Mouse (Mus musculus) MEL (cell line): ENCODE measurements around the gene Iglon5. TPM values are rescaled to one million over a fixed set of nuclear protein-coding genes. Genes with fewer than 3 reads are reported as not detected.

Experiments
- DNase-seq: peaks from one replicate; pipeline ENCODE4 v3.0.0; 2011; ENCODE audit warnings: low read depth, low spot score
- H3K27ac ChIP-seq: 2 replicates; pipeline ENCODE4 v1.5.1; 2012; ENCODE audit warnings: low read depth, mild to moderate bottlenecking, control low read depth, low read length, moderate library complexity; ENCODE audit not compliant: control insufficient read depth
- H3K27me3 ChIP-seq, 2 experiments: fragments of 150-350 bp in 1 of 2; sonication (generic) in 1 of 2; 2 replicates each; pipeline ENCODE4 v1.6.1; 2012; ENCODE audit warnings: low read length in 2 of 2, mild to moderate bottlenecking in 2 of 2, improper control_type of control experiment in 1 of 2, moderate library complexity in 1 of 2; ENCODE audit not compliant: insufficient read depth in 2 of 2, control insufficient read depth in 1 of 2
- H3K36me3 ChIP-seq, 2 experiments: 2 replicates each; pipeline ENCODE4 v1.6.1; 2012 to 2014; ENCODE audit warnings: low read length in 2 of 2, improper control_type of control experiment in 1 of 2, inconsistent platforms in 1 of 2, mild to moderate bottlenecking in 1 of 2; ENCODE audit not compliant: insufficient read depth in 2 of 2, control insufficient read depth in 1 of 2
- H3K4me1 ChIP-seq, 2 experiments: fragments of 150-350 bp in 1 of 2; sonication (generic) in 1 of 2; 2 replicates each; pipeline ENCODE4 v1.6.1; 2012; ENCODE audit warnings: low read length in 2 of 2, improper control_type of control experiment in 1 of 2, mild to moderate bottlenecking in 1 of 2; ENCODE audit not compliant: insufficient read depth in 2 of 2, control insufficient read depth in 1 of 2
- H3K4me3 ChIP-seq, 2 experiments: fragments of 150-350 bp in 1 of 2; sonication (generic) in 1 of 2; 2 replicates each; pipeline ENCODE4 v1.5.1; 2012; ENCODE audit warnings: low read depth in 2 of 2, low read length in 2 of 2, mild to moderate bottlenecking in 2 of 2, moderate library complexity in 2 of 2, control low read depth in 1 of 2, improper control_type of control experiment in 1 of 2; ENCODE audit not compliant: control insufficient read depth in 1 of 2, insufficient read depth in 1 of 2
- H3K79me2 ChIP-seq: 2 replicates; pipeline ENCODE4 v1.6.1; 2012; ENCODE audit warnings: mild to moderate bottlenecking, low read length, moderate library complexity; ENCODE audit not compliant: control insufficient read depth, poor library complexity, insufficient read depth
- H3K9ac ChIP-seq: 2 replicates; pipeline ENCODE4 v1.6.1; 2012; ENCODE audit warnings: low read depth, mild to moderate bottlenecking, control low read depth, low read length, moderate library complexity; ENCODE audit not compliant: control insufficient read depth, poor library complexity, severe bottlenecking
- H3K9me3 ChIP-seq: fragments of 150-350 bp; sonication (generic); replicated peaks from 2 replicates; pipeline ENCODE4 v1.6.1; 2012; ENCODE audit warnings: mild to moderate bottlenecking, low read length, improper control_type of control experiment, moderate library complexity; ENCODE audit not compliant: insufficient read depth
- CHD1 ChIP-seq: IDR thresholded peaks from 2 replicates; pipeline ENCODE4 v1.6.1; 2012; ENCODE audit warnings: low read depth, mild to moderate bottlenecking, inconsistent platforms, low read length, improper control_type of control experiment
- CHD2 ChIP-seq: IDR thresholded peaks from 2 replicates; pipeline ENCODE4 v1.6.1; 2011; ENCODE audit warnings: low read length, improper control_type of control experiment
- ELF1 ChIP-seq: IDR thresholded peaks from 2 replicates; pipeline ENCODE4 v1.6.1; 2014; ENCODE audit warnings: low read depth, mild to moderate bottlenecking, inconsistent platforms, low read length, improper control_type of control experiment, moderate library complexity
- EP300 ChIP-seq, 2 experiments: IDR thresholded peaks; 2 replicates each; pipeline ENCODE4 v1.6.1; 2011; ENCODE audit warnings: improper control_type of control experiment in 2 of 2, low read length in 2 of 2, low read depth in 1 of 2, mild to moderate bottlenecking in 1 of 2
- ETS1 ChIP-seq: IDR thresholded peaks from 2 replicates; pipeline ENCODE4 v1.6.1; 2012; ENCODE audit warnings: low read depth, mild to moderate bottlenecking, inconsistent platforms, low read length, improper control_type of control experiment, moderate library complexity
- GATA1 ChIP-seq: IDR thresholded peaks from 2 replicates; pipeline ENCODE4 v1.6.1; 2011; ENCODE audit warnings: low read depth, low read length, improper control_type of control experiment
- MAX ChIP-seq: IDR thresholded peaks from 2 replicates; pipeline ENCODE4 v1.6.1; 2011; ENCODE audit warnings: low read length, improper control_type of control experiment
- MAZ ChIP-seq: IDR thresholded peaks from 2 replicates; pipeline ENCODE4 v1.6.1; 2012; ENCODE audit warnings: low read depth, mild to moderate bottlenecking, inconsistent platforms, low read length, improper control_type of control experiment
- NELFE ChIP-seq: IDR thresholded peaks from 2 replicates; pipeline ENCODE4 v1.6.1; 2011; ENCODE audit warnings: low read depth, low read length, improper control_type of control experiment
- NRF1 ChIP-seq: IDR thresholded peaks from 2 replicates; pipeline ENCODE4 v1.6.1; 2014; ENCODE audit warnings: low read depth, mild to moderate bottlenecking, inconsistent platforms, low read length, improper control_type of control experiment, moderate library complexity; ENCODE audit not compliant: poor library complexity, insufficient read depth, severe bottlenecking
- POLR2A ChIP-seq, 2 experiments: IDR thresholded peaks; 2 replicates each; pipeline ENCODE4 v1.6.1; 2011 to 2012; ENCODE audit warnings: low read length in 2 of 2, mild to moderate bottlenecking in 2 of 2, control low read depth in 1 of 2, improper control_type of control experiment in 1 of 2, low read depth in 1 of 2, moderate library complexity in 1 of 2; ENCODE audit not compliant: control insufficient read depth in 1 of 2, insufficient read depth in 1 of 2, poor library complexity in 1 of 2
- POLR2AphosphoS2 ChIP-seq: IDR thresholded peaks from 2 replicates; pipeline ENCODE4 v1.6.1; 2011; ENCODE audit warnings: low read length, improper control_type of control experiment
- RAD21 ChIP-seq: IDR thresholded peaks from 2 replicates; pipeline ENCODE4 v1.6.1; 2011; ENCODE audit warnings: mild to moderate bottlenecking, low read depth, low read length, improper control_type of control experiment
- SMC3 ChIP-seq: IDR thresholded peaks from 2 replicates; pipeline ENCODE4 v1.6.1; 2011; ENCODE audit warnings: low read depth, low read length, improper control_type of control experiment
- USF1 ChIP-seq: IDR thresholded peaks from 2 replicates; pipeline ENCODE4 v1.6.1; 2014; ENCODE audit warnings: low read depth, mild to moderate bottlenecking, inconsistent platforms, low read length, improper control_type of control experiment, moderate library complexity
- ZC3H11A ChIP-seq: IDR thresholded peaks from 2 replicates; pipeline ENCODE4 v1.6.1; 2012; ENCODE audit warnings: low read depth, mild to moderate bottlenecking, inconsistent platforms, low read length, improper control_type of control experiment
- ZKSCAN1 ChIP-seq: IDR thresholded peaks from 2 replicates; pipeline ENCODE4 v1.6.1; 2012; ENCODE audit warnings: low read depth, mild to moderate bottlenecking, inconsistent platforms, low read length, improper control_type of control experiment, moderate library complexity
- polyA plus RNA-seq, 2 experiments: library from polyadenylated mRNA; stranded (reverse) in 1 of 2; unstranded in 1 of 2; fragments of >175 nt in 1 of 2; fragments of >200 nt in 1 of 2; gene quantifications; 2 replicates each; pipeline versions ENCODE4 v1.2.1 to v1.2.4; 2012; ENCODE audit warnings: low replicate concordance in 2 of 2, low read depth in 1 of 2; ENCODE audit not compliant: insufficient read length in 2 of 2, insufficient read depth in 1 of 2, missing spikeins in 1 of 2
- total RNA-seq: library from RNA; depleted of rRNA; stranded (reverse); fragments of 300-350 nt; gene quantifications from 2 replicates; pipeline ENCODE4 v1.2.3, GENCODE M21; 2012

Iglon5 gene
- total and polyA plus RNA-seq, 3 experiments, result not detected

DNA sequence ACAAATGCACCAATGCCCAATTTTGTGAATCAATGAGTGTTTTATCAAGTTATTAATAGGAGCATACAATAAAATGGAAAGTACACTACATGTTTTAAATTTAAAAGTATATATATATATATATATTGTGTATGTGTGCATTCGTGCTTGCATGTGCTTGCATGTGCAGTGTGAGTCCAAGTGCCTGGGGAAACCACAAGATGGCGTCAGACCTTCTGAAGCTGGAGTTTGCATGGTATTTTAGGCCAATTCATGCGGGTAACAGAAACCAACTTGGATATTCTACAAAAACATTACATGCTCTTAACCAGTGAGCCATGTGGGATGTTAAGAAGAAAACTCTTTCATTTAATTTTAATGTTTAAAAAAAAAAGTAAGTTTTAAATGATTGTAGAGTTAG lies 35.4 kb upstream of the Iglon5 start (continued):
- TF ChIP-seq POLR2A (IDR thresholded peaks at IDR 0.05; ENCODE audit: control insufficient read depth in 1 of 2, insufficient read depth in 1 of 2, low read depth in 1 of 2, low read length in 2 of 2, poor library complexity in 1 of 2), result no peak

DNA sequence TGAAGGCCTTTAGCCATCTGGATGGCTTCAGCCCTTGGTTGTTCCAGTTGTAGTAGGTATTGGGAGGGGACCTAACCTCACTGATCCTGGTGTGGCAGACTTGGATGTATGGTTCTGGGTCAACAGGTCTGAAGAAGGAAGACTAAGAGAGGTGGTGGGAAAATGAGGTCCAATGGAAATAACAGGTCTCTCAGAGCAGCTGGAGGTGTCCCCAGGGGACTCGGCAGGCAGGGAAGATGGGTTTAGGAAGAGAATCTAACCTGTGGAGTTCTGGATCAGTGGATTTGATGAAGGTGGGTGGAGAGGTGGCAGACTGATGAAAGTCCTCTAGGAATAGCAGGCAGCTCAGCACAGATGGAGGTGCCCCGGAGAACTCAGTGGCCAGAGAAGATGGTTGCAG lies 32.9 kb upstream of the Iglon5 start:
- DNase-seq, result no peak
- TF ChIP-seq RAD21 (no peak), SMC3 (no peak), EP300 (IDR thresholded peaks at IDR 0.05; ENCODE audit: low read depth in 1 of 2, low read length in 2 of 2) (no peak), MAX (no peak), ELF1 (no peak), MAZ (no peak), GATA1 (no peak)
- no peaks in the 10 kb centered on the region for H3K27me3 ChIP-seq
- H3K4me3 ChIP-seq, result no peak overlapping the region
- no peaks in the 10 kb centered on the region for H3K79me2 ChIP-seq
- H3K9me3 ChIP-seq, result no peaks in the 10 kb centered on the region
- H3K9ac ChIP-seq, result no peak overlapping the region
- no peaks in the 10 kb centered on the region for H3K4me1 ChIP-seq
- H3K36me3 ChIP-seq, result no peaks in the 10 kb centered on the region
- H3K27ac ChIP-seq, result no peak overlapping the region

DNA sequence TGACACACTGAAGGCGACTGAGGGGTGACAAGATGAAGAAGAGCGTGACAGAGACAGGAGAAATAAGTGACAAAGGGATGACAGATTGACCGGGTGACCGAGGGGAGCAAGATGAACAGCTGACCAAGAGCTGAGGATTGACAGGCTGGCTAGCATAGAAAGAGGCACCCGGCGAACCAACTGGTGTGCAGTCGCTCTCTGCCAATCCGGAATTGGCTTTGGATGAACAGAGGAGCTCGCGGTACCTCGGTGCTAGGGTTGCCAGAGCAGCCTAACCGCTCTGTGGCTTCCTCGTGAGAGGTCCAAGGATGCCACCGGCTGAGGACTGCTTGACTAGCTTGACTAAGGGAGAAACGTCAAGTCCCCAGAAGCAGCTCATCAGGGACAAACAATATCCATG lies 28.5 kb upstream of the Iglon5 start:
- H3K27ac ChIP-seq, result no peak overlapping the region
- H3K27me3 ChIP-seq, result no peaks in the 10 kb centered on the region
- H3K9ac ChIP-seq, result no peak overlapping the region
- no peaks in the 10 kb centered on the region for H3K36me3 ChIP-seq
- DNase-seq, result no peak
- H3K4me1 ChIP-seq, result no peaks in the 10 kb centered on the region
- no peaks in the 10 kb centered on the region for H3K9me3 ChIP-seq
- H3K4me3 ChIP-seq, result no peak overlapping the region
- no peak for TF ChIP-seq NELFE
- TF ChIP-seq GATA1, result no peak
- TF ChIP-seq ZC3H11A, result no peak
- TF ChIP-seq NRF1, result no peak
- TF ChIP-seq USF1, result no peak
- TF ChIP-seq CHD1, result no peak
- TF ChIP-seq ETS1, result no peak
- TF ChIP-seq SMC3, result no peak
- TF ChIP-seq POLR2AphosphoS2, result no peak
- no peak for TF ChIP-seq CHD2
- no peak for TF ChIP-seq ZKSCAN1
- no peaks in the 10 kb centered on the region for H3K79me2 ChIP-seq
